Mouse (Mus musculus) midbrain, embryonic 13.5 days (tissue): ENCODE measurements around the gene Esp31. TPM values are rescaled to one million over a fixed set of nuclear protein-coding genes. Genes with fewer than 3 reads are reported as not detected.

ENCODE experiments used
- ATAC-seq: fragments of 200-750 bp; cut with Nextera tagmentation; 2 replicates; pipeline ENCODE4 v1.8.0; 2017; ENCODE audit warnings: mild to moderate bottlenecking, moderate TSS enrichment, moderate library complexity
- H3K27ac ChIP-seq: fragments of 300-500 bp; sonication (generic); 2 replicates; pipeline ENCODE4 v1.5.1; 2015; ENCODE audit warnings: inconsistent platforms, mild to moderate bottlenecking, moderate library complexity
- H3K27me3 ChIP-seq: fragments of 300-500 bp; sonication (generic); 2 replicates; pipeline ENCODE4 v1.6.1; 2015; ENCODE audit warnings: mild to moderate bottlenecking, inconsistent platforms
- H3K36me3 ChIP-seq: fragments of 300-500 bp; sonication (generic); 2 replicates; pipeline ENCODE4 v1.6.1; 2015; ENCODE audit warnings: mild to moderate bottlenecking, inconsistent platforms
- H3K4me1 ChIP-seq: fragments of 300-500 bp; sonication (generic); replicated peaks from 2 replicates; pipeline ENCODE4 v1.6.1; 2015; ENCODE audit warnings: inconsistent platforms
- H3K4me2 ChIP-seq: fragments of 300-500 bp; sonication (generic); replicated peaks from 2 replicates; pipeline ENCODE4 v1.6.1; 2015; ENCODE audit warnings: moderate library complexity, mild to moderate bottlenecking, inconsistent platforms
- H3K4me3 ChIP-seq: fragments of 300-500 bp; sonication (generic); replicated peaks from 2 replicates; pipeline ENCODE4 v1.5.1; 2015; ENCODE audit warnings: mild to moderate bottlenecking, inconsistent platforms
- H3K9ac ChIP-seq: fragments of 300-500 bp; sonication (generic); replicated peaks from 2 replicates; pipeline ENCODE4 v1.6.1; 2015; ENCODE audit warnings: mild to moderate bottlenecking, inconsistent platforms
- H3K9me3 ChIP-seq: fragments of 300-500 bp; sonication (generic); 2 replicates; pipeline ENCODE4 v1.6.1; 2016; ENCODE audit warnings: mild to moderate bottlenecking, inconsistent platforms
- WGBS: fragments of 180-500 bp; shearing (Covaris S2); methylation state at CpG from one replicate; pipeline ENCODE4 v1.1.7; 2015; 5-methylcytosine and 5-hydroxymethylcytosine counted together
- polyA plus RNA-seq: library from polyadenylated mRNA; unstranded; fragments of >200 nt; fragmentation: Nextera tagmentation; extraction: Ambion mirVana; gene quantifications from 2 replicates; pipeline ENCODE4 v1.2.1, GENCODE M21; 2015

The Esp31 gene
- polyA plus RNA-seq = not detected in 2 replicates

DNA sequence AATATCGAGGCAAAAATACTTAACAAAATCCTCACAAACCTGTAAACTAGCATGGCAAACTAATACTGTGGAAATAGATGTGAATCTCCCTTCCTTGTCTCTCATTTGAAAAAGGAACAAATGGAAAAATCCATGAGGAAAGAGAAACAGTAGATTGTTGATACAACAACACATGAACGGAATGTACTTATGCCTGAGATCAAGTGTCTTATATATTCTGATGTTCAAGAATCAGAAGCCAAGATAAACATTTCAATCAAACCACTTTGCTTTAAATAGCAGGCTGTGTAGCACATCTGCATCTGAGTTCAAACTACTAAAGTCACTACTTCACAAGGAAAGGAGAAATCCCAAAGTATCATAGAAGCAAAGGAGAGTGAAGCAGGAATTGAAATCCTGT, at the start of gene Esp31:
Gene Esp31 (plus strand): TSS at position 301 of the 400 bp plus-strand sequence.
- Histone ChIP-seq H3K9ac (no peak within 1 kb of the TSS), H3K4me2 (no peak within 1 kb of the TSS), H3K4me1 (no peaks in the 10 kb centered on the region), H3K9me3 (peaks cover 7% of the 10 kb centered on the region; the same call in 1 of the 2 replicates), H3K4me3 (no peak within 1 kb of the TSS), H3K36me3 (no peaks in the 10 kb centered on the region), H3K27ac (no peak within 1 kb of the TSS), H3K27me3 (no peaks in the 10 kb centered on the region)
- no peak for ATAC-seq
- WGBS = 76% methylated on average over 2 of the region's 2 CpGs

Other genes with a start within 250 kb of the Esp31 start
- gene Esp36, start 219.3 kb upstream of the Esp31 start, polyA plus RNA-seq = not detected in 2 replicates
- gene Esp34, start 85.3 kb upstream of the Esp31 start, polyA plus RNA-seq = not detected in 2 replicates